Mouse (Mus musculus): Measurements from ENCODE around the gene Vars. TPM values are rescaled to one million over a fixed set of nuclear protein-coding genes. Genes with fewer than 3 reads are reported as not detected.

Gene Vars
- total RNA-seq, 2 experiments from 2014 or later = 50.8 to 58.3 TPM

DNA sequence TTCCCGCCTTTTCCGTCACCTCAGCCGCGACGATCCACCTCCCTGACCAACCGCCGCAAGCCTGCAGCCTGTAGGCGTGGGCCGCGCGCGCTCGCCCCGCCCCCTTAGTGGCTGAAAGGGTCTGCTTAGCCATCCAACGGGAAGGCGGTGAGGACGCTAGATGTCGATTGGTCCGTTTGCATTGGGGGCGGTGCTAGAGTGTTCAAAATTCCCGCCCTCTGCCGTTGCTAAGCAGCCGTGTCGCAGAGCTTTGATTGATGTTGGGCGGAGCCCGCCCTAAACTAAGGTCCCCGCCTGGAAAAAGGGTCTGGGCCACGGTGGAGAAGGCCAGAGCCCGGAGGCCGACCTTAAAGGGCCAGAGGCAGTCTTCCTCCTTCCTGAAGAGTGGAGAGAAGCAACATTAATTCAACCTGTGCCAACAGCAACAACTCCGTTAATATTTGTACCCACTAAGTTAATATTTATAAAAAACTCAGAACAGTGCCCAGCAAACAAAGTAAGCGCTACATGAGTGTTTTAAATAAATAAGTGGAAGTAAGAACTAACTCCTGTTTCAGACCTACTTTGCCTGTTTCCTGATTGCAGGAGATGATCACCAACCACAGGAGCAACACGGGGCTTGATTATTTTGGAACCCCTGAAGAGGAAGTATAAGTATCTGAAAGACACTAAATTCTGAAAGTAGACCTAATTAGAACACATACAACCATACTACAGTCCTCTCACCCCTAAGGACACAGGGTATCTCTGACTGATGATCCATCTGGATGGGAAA is 46.1 kb downstream of the Vars start, which contains the start of gene Msh5:
Gene Msh5, minus strand, starts transcription at position 65 of the 775 bp plus-strand sequence.
- peak; percentile 95 to 96 for DNase-seq (ENCODE audit: low spot score in 2 of 2)

DNA sequence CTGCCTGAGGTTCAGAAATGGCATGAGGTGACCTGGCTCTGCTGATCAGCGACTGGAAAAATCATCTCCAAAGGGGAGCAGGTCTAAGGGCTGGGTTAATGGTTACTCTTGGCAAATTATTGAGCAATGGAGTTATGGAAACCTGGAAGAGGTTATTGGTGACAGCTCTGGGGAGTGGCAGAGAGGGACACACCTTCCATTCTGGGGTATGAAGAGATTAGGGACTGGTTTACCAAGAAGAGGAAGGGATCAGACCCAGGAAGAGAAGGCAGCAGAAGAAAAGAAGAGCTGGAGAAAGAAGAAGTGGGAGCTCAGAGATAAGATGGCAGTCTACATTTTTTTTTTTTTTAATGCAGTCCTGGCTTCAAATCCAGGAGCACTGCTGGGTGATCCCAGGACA is 46.9 kb downstream of the Vars start:
- DNase-seq (ENCODE audit: low spot score in 2 of 2) = no peak

DNA sequence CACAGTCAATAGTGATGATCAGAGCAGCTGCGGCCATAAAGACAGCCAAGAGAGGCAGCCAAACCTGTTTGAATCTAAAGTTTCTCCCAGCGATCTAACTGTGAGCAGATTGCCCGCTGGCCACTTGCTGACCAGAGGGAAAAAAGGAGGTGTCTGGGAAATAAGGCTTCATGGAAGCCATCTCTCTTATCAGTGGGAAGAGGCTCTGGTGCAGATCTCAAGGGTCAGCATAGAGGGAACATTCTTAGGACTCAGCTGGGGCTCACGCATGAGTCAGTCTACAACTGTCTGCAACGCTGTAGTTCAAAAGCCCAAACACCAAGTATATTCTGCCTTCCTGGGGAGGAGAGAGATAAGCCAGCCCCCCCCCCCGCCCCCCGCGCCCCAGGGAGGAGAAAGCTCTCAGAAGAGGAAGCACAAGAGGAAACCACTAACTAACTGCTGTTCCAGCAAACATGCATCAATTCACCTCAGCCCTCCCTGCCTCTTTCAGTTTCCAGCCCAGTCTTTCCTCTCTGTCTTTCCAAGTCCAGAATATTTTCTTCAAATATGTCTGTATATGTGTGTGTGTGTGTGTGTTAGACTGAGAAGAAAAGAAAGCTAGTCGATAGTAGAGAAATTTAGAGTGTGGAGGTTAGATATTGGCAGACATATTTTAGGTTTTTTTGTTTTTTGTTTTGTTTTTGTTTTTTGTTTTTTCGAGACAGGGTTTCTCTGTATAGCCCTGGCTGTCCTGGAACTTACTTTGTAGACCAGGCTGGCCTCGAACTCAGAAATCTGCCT is 47.6 kb downstream of the Vars start:
- DNase-seq (ENCODE audit: low spot score in 2 of 2) = no peak

DNA sequence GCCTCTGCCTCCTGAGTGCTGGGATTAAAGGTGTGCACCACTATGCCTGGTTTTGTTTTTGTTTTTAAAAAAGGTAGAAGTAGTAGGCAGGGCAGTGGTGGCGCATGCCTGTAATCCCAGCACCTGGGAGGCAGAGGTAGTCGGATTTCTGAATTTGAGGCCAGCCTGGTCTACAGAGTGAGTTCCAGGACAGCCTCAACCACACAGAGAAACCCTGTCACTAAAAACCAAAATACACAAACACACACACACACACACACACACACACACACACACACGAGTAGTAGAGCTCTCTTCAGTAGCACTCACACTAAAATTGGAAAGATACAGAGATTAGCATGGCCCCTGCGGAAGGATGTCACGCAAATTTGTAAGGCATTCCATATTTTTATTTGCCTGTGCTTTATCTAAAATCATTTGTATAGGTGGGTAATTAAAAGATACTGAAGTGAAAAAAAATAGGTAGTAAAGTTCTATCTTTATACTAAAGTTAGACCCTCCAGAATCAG is 48.2 kb downstream of the Vars start:
- no peak for DNase-seq (ENCODE audit: low spot score in 2 of 2)

DNA sequence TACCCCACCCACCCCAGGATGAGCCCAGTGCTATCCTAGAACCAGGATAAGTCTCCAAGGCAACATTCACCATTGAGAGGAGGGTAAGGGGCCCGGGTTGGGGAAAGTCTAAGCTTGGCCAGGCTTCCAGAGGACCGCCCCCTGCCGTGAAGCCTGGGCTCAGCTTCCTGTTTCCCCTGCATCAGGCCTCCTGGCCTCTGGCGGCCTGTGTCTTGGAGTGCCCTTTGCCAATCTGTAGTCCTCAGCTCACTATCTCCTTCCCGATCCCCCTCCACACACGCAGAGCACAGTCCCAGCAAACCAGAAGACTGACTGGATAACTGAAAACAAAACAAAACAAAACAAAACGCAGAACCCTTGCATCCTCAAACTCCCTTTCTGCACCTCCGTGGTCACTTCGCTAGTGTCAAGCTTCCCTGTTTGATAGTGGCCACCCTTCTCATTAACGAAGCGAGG is 48.8 kb downstream of the Vars start, which contains the start of gene Clic1:
Gene Clic1, plus strand, starts transcription at position 406 of the 456 bp plus-strand sequence.
- DNase-seq (ENCODE audit: low spot score in 2 of 2) = peak; percentile 66 to 76

DNA sequence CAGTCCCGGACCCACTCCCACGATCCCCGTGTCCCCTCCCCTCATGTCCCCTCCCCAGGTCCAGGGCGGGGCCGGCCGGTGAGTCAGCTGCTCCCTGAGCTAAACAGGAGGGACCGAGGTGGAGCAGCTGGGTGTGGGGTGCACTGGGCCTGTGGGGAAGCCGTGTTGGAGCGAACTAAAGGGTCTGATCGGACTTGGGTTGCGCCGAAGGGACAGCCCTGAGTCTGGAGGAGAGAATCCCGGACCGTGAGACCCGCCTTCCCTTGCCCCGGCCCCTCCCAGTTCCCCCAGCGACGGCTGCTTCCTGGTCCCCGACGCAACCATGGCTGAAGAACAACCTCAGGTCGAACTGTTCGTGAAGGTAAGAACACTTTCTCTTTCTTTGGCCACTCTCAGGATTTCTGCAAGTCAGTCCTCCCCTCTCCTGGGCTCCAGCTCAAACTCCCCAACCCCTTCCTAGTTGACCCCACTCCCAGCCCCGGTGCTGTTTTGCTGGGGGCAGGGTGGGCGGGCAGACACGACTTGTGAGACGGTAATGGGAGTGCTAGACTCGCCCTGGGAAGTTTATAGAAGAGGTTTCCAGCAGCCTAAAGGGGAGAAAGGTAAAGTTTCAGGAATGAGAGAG is 49.5 kb downstream of the Vars start:
- peak; percentile 66 to 81 for DNase-seq (ENCODE audit: low spot score in 2 of 2)

DNA sequence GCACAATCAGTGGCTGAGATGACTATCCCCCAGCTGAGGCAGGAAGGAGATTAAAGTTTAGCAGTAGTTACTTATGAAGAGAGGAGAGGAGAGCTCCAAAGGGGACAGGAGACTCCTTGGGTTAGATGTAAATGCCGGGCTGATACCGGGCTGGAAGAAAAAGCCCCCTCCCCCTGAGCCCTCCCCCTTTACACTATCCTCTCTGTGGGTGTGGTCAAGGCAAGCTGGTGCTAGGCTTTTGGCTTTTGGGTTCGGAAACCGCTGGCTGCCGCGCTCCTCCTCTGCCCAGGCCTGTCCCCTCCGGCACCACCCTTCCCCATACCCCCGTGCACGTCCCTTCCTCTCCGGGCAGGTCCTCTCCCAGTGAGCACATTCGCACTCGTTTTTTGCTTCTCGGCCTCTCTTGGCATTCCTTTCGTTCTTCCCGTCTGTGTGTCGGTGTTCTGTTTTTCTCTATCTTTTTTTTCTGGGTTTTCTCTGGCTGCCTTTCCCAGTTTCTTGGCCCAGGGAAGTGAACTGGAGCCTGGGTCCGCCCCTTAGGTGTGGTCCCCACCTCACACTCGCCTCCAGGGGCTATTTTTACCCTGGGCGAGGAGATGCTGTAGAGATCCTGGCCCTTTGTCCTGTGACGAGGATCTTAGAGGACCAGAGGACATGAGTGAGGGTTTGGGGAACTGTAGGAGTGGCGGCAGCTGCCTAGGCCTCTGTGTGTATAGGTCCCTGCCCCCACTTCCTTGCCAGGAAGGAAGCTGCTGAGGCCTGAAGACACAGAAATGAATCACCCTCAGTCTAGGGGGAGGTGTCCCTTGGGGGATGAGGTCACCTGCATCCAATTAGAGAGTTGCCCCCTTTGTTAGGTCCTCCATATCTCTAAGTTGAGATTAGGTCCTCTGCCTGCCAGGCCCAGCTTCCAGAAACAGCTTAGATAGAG is 50.6 kb downstream of the Vars start:
- DNase-seq (ENCODE audit: low spot score in 2 of 2) = peak; percentile 53 to 69

DNA sequence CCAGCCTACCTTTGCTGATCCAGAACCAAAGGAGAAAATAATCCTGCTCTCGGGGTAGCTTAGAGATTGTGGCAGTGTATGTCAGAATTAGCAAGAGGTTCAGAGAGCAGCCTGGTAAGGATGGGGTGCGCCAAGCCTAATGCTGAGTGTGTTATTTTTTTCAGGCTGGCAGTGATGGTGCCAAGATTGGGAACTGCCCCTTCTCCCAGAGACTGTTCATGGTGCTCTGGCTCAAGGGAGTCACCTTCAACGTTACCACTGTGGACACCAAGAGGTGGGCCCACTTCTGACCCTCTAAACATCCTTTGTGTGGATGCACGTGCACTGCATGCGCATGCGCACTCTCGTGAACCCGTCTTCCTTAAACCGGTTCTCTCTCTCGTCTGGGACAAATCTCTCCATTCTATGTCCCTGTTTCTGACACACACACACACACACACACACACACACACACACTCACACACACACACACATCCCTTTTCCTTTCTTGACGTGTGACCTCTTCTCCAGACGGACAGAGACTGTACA is 51.5 kb downstream of the Vars start:
- no peak for DNase-seq (ENCODE audit: low spot score in 2 of 2)

DNA sequence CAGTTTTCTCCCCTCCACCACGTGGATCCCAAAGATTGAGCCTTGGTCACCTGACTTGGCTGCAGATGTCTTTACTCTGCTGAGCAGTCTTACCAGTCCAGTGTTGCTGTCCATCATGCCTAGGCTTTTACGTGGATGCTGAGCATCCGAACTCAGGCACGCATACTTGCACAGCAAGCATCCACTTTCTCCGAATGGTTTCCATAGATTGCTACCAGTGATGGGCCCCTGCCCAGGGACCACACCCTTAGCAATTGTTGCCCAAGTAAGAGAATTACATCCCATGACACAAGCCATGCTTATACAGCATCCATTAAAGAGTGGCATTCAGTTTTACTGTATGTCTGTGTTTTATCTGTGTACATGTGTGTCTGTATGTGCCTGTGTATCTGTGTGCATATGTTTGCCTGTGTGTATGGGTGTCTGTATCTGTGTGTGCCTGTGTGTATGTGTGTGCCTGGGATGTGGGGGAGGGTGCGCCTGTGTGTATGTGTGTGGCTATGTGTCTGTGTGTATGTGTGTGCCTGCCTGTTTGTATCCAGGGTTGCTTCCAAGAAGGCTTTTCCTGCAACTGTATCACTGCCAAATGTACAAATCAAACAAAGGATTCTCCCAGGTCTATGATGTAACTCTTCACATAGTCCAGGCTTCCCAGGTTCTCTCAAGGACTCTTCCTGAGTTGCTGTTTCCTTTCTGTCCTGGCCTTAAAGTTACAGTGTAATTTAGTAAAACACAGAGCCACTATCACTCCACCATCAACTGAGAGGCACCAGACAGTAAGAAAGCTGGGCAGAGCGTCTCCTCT is 55.1 kb downstream of the Vars start:
- no peak for DNase-seq (ENCODE audit: low spot score in 2 of 2)

DNA sequence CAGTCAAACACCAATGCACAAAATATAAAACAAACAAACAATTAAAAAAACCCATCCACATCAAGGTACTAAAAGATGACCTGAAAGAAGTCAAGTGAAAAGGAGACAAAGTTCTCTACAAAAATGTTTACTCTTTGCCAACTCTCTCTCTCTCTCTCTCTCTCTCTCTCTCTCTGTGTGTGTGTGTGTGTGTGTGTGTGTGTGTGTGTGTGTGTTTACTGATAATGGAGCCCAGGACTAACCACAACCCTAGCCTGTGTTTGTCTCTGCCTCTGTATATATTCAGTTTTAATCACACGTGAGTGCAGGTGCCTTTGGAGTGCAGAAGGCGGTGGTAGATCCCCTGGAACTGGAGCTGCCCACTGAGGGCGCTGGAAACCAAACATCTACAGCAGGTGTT is 56.3 kb downstream of the Vars start:
- no peak for DNase-seq (ENCODE audit: low spot score in 2 of 2)

DNA sequence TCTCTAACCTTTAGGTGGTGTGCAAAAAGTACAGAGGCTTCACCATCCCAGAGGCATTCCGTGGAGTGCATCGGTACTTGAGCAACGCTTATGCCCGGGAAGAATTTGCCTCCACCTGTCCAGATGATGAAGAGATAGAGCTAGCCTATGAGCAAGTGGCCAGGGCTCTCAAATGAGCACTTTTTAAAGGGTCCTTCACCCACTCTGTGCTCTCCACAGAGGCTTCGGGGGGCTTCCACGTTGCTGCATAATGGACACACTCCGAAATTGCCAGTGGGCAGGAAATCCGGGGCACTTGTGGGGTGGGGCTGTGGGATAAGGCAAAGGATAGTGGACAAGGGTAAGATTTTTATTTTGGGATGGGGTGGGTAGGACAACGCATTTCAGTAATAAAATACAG is 57.5 kb downstream of the Vars start:
- no peak for DNase-seq (ENCODE audit: low spot score in 2 of 2)

DNA sequence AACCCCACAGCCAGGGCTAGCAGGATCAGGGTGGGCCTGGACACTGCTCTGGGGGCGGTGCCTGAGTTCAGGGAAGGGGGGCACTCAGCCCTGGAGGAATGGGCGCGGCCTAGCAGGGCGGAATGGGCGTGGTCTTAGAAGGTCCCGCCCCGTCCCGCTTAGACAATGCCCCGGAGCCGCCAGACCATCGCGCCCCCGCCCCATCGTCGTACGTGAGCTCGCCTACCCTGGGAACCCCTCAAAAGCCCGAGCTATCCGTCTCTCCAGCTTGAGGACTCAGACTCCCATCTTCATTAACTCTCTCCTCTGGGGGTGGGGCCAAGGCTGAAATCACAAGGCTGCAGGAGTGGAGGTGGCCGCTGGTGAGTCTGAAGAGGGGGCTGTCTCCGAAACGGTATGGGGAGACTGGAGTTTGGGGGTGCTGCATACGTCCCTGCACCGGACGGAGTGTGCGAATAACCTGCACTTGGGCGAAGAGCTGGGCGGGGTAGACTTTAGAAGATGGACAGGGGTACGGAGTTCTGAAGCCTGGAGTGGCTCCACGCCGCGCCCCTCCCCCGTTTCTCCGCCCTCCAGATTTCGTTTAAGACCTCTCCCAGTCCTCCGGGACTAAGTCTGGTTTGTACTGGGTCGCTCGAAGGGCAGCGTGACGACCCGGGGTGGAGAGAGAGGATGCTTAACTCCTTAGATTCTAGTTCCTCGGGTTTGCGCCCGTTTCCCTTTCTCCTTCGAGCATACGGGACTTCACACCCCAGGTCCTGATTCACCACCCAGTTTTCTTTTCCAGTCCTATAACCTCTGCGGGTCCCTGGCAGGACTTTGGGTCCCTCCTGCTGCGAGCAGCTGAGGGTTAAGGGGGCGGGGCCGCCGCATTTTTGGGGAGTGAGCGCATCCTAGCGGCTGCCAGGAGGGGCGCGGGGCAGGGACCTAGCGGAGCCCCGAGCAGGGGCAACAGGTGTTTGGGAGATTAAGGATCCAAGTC is 58.4 kb downstream of the Vars start, which contains the start of gene Ddah2:
Gene Ddah2, plus strand, starts transcription at position 125 of the 982 bp plus-strand sequence.
- peak; percentile 91 to 95 for DNase-seq (ENCODE audit: low spot score in 2 of 2)

DNA sequence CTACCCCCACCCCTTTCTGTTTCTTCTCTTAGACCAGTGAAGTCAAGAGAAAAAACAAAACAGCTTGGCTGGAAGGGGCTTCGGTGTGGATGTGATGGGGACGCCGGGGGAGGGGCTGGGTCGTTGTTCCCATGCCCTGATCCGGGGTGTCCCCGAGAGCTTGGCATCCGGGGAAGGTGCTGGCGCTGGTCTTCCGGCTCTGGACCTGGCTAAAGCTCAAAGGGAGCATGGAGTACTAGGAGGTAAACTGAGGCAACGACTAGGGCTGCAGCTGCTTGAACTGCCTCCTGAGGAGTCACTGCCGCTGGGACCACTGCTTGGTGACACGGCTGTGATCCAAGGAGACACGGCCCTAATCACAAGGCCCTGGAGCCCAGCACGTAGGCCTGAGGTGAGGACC is 59.3 kb downstream of the Vars start:
- DNase-seq (ENCODE audit: low spot score in 2 of 2) = peak in 1 of 2 experiments; percentile 33

DNA sequence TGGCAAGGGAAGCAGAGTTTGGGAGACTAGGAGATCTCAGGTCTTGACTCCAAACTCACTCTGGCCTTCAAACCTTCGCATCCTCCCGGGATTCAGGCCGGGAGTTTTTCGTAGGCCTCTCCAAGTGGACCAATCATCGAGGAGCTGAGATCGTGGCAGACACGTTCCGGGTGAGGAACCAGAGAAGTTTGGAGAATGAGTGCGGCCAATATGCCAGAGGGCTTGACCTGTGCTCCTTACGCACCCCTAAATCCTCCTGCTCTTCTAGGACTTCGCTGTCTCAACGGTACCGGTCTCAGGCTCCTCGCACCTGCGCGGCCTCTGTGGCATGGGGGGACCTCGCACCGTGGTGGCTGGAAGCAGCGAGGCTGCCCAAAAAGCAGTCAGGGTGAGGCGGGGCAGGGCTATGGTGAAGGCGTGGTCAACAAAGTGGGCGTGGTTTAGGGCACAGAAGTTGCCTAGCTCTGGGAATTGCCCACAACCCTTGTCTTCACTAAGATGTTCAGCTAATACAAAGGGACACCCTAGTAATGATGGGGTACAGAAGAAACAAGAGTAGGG is 60.0 kb downstream of the Vars start:
- no peak for DNase-seq (ENCODE audit: low spot score in 2 of 2)

DNA sequence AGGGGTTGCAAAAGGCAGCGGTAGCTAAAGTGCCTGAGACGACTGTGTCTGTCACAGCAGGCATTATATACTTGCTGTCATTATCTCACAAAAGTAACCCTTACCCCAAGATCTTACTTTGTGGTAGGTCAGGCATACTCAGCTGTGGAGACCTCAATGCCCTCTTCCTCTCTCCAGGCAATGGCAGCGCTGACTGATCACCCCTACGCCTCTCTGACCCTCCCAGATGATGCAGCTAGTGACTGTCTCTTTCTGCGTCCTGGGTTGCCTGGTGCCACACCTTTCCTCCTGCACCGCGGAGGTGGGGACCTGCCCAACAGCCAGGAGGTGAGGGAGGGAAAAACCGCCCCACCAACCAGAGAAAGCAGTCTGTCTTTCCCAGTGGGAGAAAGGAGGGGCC is 60.5 kb downstream of the Vars start:
- DNase-seq (ENCODE audit: low spot score in 2 of 2) = no peak

DNA sequence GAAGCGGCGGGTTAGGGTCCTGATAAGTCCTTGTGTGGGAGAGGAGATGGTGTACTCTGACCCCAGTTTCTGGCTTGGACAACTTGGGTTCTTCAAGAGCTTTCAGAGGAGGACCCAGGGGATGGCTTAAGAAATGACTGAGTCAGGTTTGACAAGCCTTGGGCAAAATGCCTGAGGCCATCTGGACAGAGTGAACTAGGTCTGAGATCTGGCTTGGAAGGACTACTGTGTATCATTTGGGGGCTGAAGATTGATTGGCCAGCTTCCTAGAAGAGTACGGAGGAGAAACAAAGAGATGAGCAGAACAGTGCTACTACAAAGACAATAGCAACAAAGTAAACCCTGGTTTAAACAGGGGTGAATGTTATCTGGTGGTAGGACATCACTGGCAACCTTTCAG is 62.7 kb downstream of the Vars start:
- no peak for DNase-seq (ENCODE audit: low spot score in 2 of 2)

DNA sequence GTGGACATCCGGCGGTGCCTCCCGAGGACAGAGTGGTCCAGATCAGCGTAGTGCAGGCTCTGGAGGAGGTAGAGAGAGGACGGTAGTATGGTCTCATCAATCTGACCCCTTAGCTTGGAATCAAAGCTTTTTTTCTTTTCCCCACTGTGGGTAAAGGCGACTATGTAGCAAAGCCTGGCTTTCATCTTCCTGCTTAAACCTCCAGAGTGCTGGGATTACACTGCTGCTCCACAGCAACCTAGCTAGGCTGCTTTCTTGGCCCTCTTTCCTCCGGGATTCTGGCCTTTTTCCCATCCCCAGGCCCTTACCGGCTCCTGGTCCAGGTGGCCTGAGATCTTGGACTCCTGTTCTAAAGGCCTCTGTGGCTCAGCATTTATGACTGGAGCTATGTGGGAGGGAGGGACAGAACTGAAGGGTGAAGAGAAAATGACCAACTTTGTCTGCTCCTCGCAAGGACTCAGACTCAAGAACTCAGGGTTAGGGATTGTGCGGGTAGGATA is 63.6 kb downstream of the Vars start:
- DNase-seq (ENCODE audit: low spot score in 2 of 2) = no peak
